Mouse (Mus musculus) kidney, embryonic 16.5 days (tissue): ENCODE measurements around the gene Dennd1b. TPM values are rescaled to one million over a fixed set of nuclear protein-coding genes. Genes with fewer than 3 reads are reported as not detected.
A peak's percentile ranks its signal among the peaks of the same experiment; 100 is the strongest.

Experiments
- ATAC-seq: fragments of 200-750 bp; cut with Nextera tagmentation; 2 replicates; pipeline ENCODE4 v1.8.0; 2017; ENCODE audit warnings: moderate TSS enrichment; ENCODE audit not compliant: low FRiP score, low TSS enrichment
- H3K27ac ChIP-seq: fragments of 300-500 bp; sonication (generic); 2 replicates; pipeline ENCODE4 v1.5.1; 2014; ENCODE audit warnings: low read length
- H3K27me3 ChIP-seq: fragments of 300-500 bp; sonication (generic); 2 replicates; pipeline ENCODE4 v1.6.1; 2014; ENCODE audit warnings: low read length, control low read depth, mixed read lengths; ENCODE audit not compliant: insufficient read depth
- H3K36me3 ChIP-seq: fragments of 300-500 bp; sonication (generic); 2 replicates; pipeline ENCODE4 v1.6.1; 2014; ENCODE audit warnings: low read length, control low read depth, mixed read lengths; ENCODE audit not compliant: insufficient read depth
- H3K4me1 ChIP-seq: fragments of 300-500 bp; sonication (generic); 2 replicates; pipeline ENCODE4 v1.6.1; 2014; ENCODE audit warnings: low read length, control low read depth, mixed read lengths; ENCODE audit not compliant: insufficient read depth
- H3K4me2 ChIP-seq: fragments of 300-500 bp; sonication (generic); replicated peaks from 2 replicates; pipeline ENCODE4 v1.6.1; 2014; ENCODE audit warnings: low read depth, low read length
- H3K4me3 ChIP-seq: fragments of 300-500 bp; sonication (generic); 2 replicates; pipeline ENCODE4 v1.5.1; 2014; ENCODE audit warnings: mild to moderate bottlenecking, low read length
- H3K9ac ChIP-seq: fragments of 300-500 bp; sonication (generic); replicated peaks from 2 replicates; pipeline ENCODE4 v1.6.1; 2014; ENCODE audit warnings: low read length
- H3K9me3 ChIP-seq: fragments of 300-500 bp; sonication (generic); 2 replicates; pipeline ENCODE4 v1.6.1; 2016; ENCODE audit warnings: low read length, control low read depth
- WGBS: fragments of 180-500 bp; shearing (Covaris S2); extraction: QIAGEN DNeasy Blood & Tissue Kit; methylation state at CpG from one replicate; pipeline ENCODE4 v1.1.7; 2014; 5-methylcytosine and 5-hydroxymethylcytosine counted together
- polyA plus RNA-seq: library from polyadenylated mRNA; unstranded; fragments of >200 nt; fragmentation: Nextera tagmentation; extraction: Ambion mirVana; gene quantifications from 2 replicates; pipeline ENCODE4 v1.2.1, GENCODE M21; 2015

Dennd1b gene
- 7.6 and 8.6 TPM in 2 replicates for polyA plus RNA-seq

DNA sequence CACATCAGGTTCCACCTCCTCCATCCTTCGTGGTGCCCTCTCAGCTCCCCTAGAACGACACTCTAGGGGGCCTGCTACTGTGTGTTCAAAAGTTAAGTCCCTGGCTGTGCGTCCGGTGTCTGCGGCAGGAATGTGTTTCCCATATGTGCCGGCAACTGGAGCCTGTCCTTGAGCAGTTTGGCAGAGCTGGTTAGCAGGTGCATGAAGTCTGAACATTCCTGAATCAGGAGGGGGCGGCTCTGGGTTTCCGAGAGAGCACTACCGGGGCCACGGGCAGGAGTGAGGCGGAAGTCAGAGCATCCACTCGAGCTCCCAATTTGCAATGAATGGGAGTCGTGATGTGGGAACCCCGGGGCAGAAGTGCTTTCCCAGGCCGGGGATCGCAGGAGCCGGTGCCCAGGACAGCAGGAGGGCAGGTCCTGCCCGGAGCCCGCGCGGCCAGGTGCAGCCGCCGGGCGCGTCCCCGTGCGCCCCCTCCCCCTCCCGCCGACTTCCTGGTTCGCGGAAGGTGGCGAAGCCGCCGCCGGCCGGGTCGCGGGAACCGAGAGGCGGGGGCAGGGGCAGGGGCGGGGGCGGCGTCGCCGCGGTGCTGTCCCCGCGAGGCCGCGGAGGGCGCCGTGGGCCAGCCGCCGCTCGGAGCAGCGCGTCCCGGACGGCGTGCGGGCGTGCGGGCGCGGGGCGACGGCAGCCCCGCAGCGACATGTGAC, at the start of gene Dennd1b:
Gene Dennd1b, plus strand, starts transcription at position 275 of the 707 bp plus-strand sequence.
- peak within 1 kb of the TSS; percentile 96 for H3K9ac ChIP-seq
- no peaks in the 10 kb centered on the region for H3K9me3 ChIP-seq
- no peaks in the 10 kb centered on the region for H3K27me3 ChIP-seq
- peak within 1 kb of the TSS; percentile 74 for H3K4me2 ChIP-seq
- WGBS: under 1% methylated on average over 41 of the region's 69 CpGs
- H3K4me1 ChIP-seq: peaks cover 11% of the 10 kb centered on the region; the same call in 1 of the 2 replicates
- no peaks in the 10 kb centered on the region for H3K36me3 ChIP-seq
- peak within 1 kb of the TSS; percentile 81 for H3K4me3 ChIP-seq
- ATAC-seq: peak; percentile 91
- peak within 1 kb of the TSS; percentile 92 for H3K27ac ChIP-seq

DNA sequence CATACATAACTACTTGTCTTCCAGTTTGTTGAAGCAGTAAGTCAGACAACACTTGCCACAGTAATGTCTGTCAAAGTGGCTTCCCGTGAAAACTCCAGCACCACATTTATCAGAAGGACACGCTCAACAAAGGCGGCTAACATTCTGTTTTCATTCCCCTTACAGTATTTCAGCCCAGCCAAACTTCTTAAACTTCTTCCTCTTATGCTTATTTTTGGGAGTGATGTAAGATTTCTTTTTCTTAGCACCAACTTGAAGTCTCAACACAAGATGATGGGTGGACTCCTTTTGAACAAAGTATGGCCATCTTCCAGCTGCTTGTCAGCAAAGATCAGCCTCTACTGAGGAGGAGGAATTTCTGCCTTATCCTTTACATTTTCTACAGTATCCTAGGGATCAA, 47.6 kb upstream of the Dennd1b start:
- Histone ChIP-seq H3K9me3 (no peaks in the 10 kb centered on the region), H3K27ac (no peak overlapping the region), H3K36me3 (no peaks in the 10 kb centered on the region), H3K4me2 (no peak overlapping the region), H3K4me1 (peaks cover 8% of the 10 kb centered on the region; the same call in 1 of the 2 replicates), H3K4me3 (no peak overlapping the region), H3K27me3 (no peaks in the 10 kb centered on the region), H3K9ac (no peak overlapping the region)
- WGBS: 95% methylated on average over 3 of the region's 3 CpGs
- ATAC-seq: no peak

DNA sequence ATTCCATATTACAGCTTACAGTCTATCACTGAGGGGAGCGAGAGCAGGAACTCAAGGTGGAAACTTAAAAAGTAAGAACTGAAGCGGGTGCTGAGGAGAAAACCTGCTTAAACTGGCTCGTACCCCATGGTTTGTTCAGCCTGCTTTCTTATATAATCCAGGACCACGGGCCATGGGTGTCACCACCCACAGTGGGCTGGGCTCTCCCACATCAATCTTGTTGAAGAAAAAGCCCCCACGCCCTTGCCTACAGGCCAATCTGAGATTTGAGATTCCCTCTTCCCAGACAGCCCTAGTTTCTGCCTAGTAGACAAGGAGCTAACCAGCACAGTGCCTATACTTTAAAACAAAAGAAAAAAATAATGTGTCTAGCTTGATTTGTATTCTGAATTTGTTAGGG, 43.6 kb upstream of the Dennd1b start:
- H3K9me3 ChIP-seq: no peaks in the 10 kb centered on the region
- no peaks in the 10 kb centered on the region for H3K36me3 ChIP-seq
- no peak overlapping the region for H3K4me2 ChIP-seq
- H3K9ac ChIP-seq: no peak overlapping the region
- H3K27ac ChIP-seq: no peak overlapping the region
- 0 out of 2 replicates have a peak, but pooled peaks cover 3% of the 10 kb centered on the region for H3K4me1 ChIP-seq
- no peak overlapping the region for H3K4me3 ChIP-seq
- ATAC-seq: no peak
- WGBS: 67% methylated on average over 5 of the region's 5 CpGs
- H3K27me3 ChIP-seq: no peaks in the 10 kb centered on the region

DNA sequence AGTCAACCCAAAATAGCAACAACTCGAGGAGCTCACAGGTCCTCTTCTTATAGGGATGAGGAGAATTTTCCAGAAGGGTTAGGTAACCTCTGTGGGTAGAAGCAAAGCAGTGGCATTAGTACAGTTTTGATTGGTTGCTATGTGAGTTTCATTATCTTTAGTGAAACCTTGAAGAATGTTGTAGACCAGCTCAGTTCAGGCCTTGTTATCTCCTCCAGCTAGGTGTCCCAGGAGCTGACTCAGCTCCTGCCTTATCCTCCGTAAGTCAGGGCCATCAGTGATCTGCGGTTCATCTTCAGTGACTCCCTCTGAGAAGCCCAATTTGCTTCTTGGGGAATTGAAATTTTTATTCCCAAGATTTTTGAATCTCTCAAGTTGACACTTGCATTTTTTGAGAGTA, 43.2 kb upstream of the Dennd1b start:
- 83% methylated on average over 3 of the region's 3 CpGs for WGBS
- H3K36me3 ChIP-seq: no peaks in the 10 kb centered on the region
- no peaks in the 10 kb centered on the region for H3K9me3 ChIP-seq
- H3K4me1 ChIP-seq: 0 out of 2 replicates have a peak, but pooled peaks cover 3% of the 10 kb centered on the region
- no peak for ATAC-seq
- H3K4me2 ChIP-seq: no peak overlapping the region
- no peak overlapping the region for H3K9ac ChIP-seq
- H3K27me3 ChIP-seq: no peaks in the 10 kb centered on the region
- no peak overlapping the region for H3K4me3 ChIP-seq
- no peak overlapping the region for H3K27ac ChIP-seq

DNA sequence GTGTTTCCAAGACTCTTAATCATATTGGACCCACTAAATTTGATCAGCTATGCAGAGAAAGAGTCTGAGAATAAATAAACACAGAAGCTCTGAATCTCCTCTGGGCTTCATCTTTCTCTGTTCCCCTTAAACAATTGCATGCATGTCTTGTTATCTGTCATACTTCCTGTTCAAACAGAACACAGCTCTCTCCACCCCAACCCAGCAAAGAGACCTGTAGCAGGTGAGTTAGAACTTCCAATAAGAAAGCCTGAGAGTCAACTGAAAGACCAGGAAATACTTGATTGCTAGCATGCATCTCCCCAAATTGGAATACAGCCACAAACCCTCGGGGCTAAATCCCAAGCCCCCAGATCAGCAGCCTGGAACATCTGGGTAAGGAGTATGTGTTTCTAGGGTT, 42.4 kb upstream of the Dennd1b start:
- no peak for ATAC-seq
- Histone ChIP-seq H3K9ac (no peak overlapping the region), H3K4me2 (no peak overlapping the region), H3K36me3 (no peaks in the 10 kb centered on the region), H3K4me3 (no peak overlapping the region), H3K4me1 (0 out of 2 replicates have a peak, but pooled peaks cover 3% of the 10 kb centered on the region), H3K27ac (no peak overlapping the region), H3K27me3 (no peaks in the 10 kb centered on the region), H3K9me3 (no peaks in the 10 kb centered on the region)
- 41% methylated on average over 1 of the region's 1 CpGs for WGBS

GRCm38 (mm10) chr1:138922886-138923285, 40.3 kb upstream of the Dennd1b start:
- Histone ChIP-seq H3K4me2 (no peak overlapping the region), H3K4me3 (no peak overlapping the region), H3K9ac (no peak overlapping the region), H3K9me3 (no peaks in the 10 kb centered on the region), H3K36me3 (no peaks in the 10 kb centered on the region), H3K27me3 (no peaks in the 10 kb centered on the region), H3K27ac (no peak overlapping the region), H3K4me1 (0 out of 2 replicates have a peak, but pooled peaks cover 3% of the 10 kb centered on the region)
- no peak for ATAC-seq
- 84% methylated on average over 6 of the region's 6 CpGs for WGBS

GRCm38 (mm10) chr1:138924282-138924681, 39.0 kb upstream of the Dennd1b start:
- no peak overlapping the region for H3K27ac ChIP-seq
- H3K4me2 ChIP-seq: no peak overlapping the region
- H3K4me3 ChIP-seq: no peak overlapping the region
- H3K9me3 ChIP-seq: no peaks in the 10 kb centered on the region
- no peak overlapping the region for H3K9ac ChIP-seq
- H3K36me3 ChIP-seq: no peaks in the 10 kb centered on the region
- ATAC-seq: no peak
- no peaks in the 10 kb centered on the region for H3K27me3 ChIP-seq
- 76% methylated on average over 2 of the region's 2 CpGs for WGBS
- H3K4me1 ChIP-seq: peaks cover 10% of the 10 kb centered on the region

DNA sequence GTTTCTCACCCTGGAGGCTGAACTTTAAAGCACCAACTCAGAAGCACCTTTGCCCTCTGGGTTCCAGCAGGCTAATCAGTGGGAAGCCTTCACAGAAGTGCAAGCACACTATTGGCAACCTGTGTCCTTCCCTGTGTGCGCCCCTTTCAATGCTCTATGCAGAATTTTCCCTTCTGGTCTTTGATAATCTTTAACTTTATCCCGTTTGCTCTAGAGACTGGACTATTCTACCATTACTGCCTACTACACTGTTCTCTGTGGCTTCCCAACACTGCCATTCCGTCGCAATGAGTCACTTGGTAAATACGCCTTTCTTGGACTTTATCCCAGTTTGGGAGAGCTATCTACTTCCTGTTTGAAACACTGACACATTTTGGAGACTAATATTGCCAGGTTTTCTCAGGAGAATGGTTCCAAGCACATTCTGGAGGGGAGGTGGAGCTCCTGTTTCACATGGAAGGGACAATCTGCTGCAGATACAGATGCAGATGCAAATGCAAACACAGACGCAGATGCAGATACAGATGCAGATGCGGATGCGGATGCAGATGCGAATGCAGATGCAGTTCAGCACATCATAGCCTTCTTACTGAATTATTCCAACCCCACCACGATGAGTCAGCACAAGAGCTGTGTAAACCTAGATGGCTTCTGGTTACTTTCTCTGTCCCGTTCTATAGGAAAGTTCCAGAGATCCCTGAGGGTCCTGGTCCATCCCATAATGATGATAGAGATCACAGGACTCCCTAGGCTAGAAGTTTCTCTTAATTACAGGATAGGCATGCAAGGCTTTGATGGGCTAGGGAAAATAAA, 34.4 kb upstream of the Dennd1b start:
- peak; percentile 87 for ATAC-seq
- H3K27ac ChIP-seq: peak overlapping the region; percentile 67
- 56% methylated on average over 11 of the region's 11 CpGs for WGBS
- H3K9ac ChIP-seq: no peak overlapping the region
- no peaks in the 10 kb centered on the region for H3K27me3 ChIP-seq
- H3K4me1 ChIP-seq: peaks cover 21% of the 10 kb centered on the region
- H3K36me3 ChIP-seq: no peaks in the 10 kb centered on the region
- no peak overlapping the region for H3K4me3 ChIP-seq
- no peak overlapping the region for H3K4me2 ChIP-seq
- H3K9me3 ChIP-seq: no peaks in the 10 kb centered on the region

GRCm38 (mm10) chr1:138929985-138930384, 33.2 kb upstream of the Dennd1b start:
- Histone ChIP-seq H3K27ac (no peak overlapping the region), H3K4me3 (no peak overlapping the region), H3K27me3 (no peaks in the 10 kb centered on the region), H3K4me1 (peaks cover 21% of the 10 kb centered on the region), H3K9me3 (no peaks in the 10 kb centered on the region), H3K9ac (no peak overlapping the region), H3K36me3 (no peaks in the 10 kb centered on the region), H3K4me2 (no peak overlapping the region)
- 40% methylated on average over 3 of the region's 3 CpGs for WGBS
- ATAC-seq: no peak

DNA sequence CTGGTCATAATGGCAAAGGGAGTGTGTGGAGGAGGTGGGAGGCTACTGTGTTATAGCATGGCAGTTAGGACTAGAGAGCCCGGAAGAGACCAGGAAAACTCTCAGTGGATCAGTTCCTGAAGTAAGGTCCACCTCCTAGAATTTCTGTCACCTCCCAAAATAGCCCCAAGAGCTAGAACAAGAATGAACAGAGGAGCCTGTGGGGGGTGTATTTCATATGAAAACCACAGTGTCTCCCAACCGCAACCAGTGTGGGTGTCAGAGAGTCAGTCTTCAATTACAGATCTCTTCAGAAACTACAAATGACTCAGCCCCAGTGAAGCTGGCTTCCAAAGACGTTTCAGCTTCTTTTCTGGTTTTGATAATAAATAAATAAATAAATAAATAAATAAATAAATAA, 32.4 kb upstream of the Dennd1b start:
- H3K4me2 ChIP-seq: no peak overlapping the region
- H3K36me3 ChIP-seq: no peaks in the 10 kb centered on the region
- H3K9me3 ChIP-seq: no peaks in the 10 kb centered on the region
- no peaks in the 10 kb centered on the region for H3K27me3 ChIP-seq
- H3K4me1 ChIP-seq: peaks cover 21% of the 10 kb centered on the region
- no peak overlapping the region for H3K27ac ChIP-seq
- H3K4me3 ChIP-seq: no peak overlapping the region
- ATAC-seq: no peak
- 39% methylated on average over 3 of the region's 3 CpGs for WGBS
- no peak overlapping the region for H3K9ac ChIP-seq
